Mouse (Mus musculus): ENCODE data around the gene Dynll2.

The Dynll2 gene

GRCm38 (mm10) chr11:87986831-87987793, at the start of gene Dynll2:
Gene Dynll2, minus strand, starts transcription at chr11:87987533.
- DNase-seq: peak; percentile 61

GRCm38 (mm10) chr11:88036761-88037251, 49.5 kb upstream of the Dynll2 start:
- no peak for DNase-seq

DNA sequence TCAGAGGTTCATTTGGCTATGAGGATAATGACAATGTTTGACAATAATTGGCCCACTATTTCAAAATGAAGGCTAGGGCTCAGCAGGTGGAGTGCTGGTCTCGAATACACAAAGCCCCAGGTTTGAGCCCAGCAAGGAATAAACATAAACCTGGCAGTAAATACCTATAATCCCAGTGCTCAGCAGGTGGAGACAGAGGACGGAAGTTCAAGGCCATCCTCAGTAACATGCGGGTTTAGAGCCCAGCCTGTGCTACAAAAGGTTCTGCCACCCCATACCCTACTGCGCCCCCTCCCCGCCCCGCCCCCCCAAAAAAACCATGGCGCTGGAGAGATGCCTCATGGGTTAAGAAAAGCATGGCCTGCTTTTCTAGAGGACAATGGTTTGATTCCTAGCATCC, 48.6 kb upstream of the Dynll2 start:
- no peak for DNase-seq

- no peak for DNase-seq
These were observed 44.4 kb upstream of the Dynll2 start for GRCm38 (mm10) chr11:88031753-88032152.

DNA sequence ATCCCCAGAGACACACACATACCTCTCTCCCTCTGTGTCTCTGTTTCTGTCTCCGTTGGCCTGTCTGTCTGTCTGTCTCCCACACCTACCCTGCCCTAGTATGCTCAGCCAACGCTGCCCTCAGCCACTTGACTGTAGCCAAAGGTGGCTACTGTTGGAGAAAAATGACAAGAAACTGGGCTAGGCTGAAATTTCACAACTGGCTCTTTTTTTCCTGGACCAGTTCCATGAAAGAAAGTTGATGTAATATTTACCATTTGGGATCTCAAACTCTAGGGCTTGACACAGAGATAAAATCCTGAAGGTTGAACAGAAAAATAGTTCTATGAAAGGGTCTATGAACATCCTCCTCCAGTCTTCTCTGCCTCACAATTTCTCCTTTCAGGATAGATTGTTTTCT, 43.5 kb upstream of the Dynll2 start:
- DNase-seq: no peak

DNA sequence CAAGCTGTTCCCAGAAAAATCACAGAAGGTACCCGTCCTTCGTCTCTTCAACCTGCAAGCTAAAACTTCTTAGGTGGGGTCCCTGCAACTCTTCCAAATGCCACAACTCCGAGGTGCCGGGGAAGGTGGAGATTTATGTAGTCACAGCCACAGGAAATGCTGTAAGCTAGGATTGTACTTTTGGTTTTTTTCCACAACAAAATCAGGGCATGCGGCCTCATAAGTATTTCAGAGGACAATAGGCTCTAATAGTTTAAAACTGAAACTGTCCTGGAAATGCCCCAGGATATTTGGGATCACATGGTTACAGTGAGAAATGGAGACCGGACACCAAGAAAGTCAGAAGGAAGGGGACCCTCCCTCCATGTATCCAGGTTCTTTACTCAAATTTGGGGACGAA, 42.9 kb upstream of the Dynll2 start:
- DNase-seq: no peak

- DNase-seq: no peak
These were observed 40.9 kb upstream of the Dynll2 start for GRCm38 (mm10) chr11:88028193-88028684.

GRCm38 (mm10) chr11:88027391-88028035, 40.2 kb upstream of the Dynll2 start:
- DNase-seq: no peak

DNA sequence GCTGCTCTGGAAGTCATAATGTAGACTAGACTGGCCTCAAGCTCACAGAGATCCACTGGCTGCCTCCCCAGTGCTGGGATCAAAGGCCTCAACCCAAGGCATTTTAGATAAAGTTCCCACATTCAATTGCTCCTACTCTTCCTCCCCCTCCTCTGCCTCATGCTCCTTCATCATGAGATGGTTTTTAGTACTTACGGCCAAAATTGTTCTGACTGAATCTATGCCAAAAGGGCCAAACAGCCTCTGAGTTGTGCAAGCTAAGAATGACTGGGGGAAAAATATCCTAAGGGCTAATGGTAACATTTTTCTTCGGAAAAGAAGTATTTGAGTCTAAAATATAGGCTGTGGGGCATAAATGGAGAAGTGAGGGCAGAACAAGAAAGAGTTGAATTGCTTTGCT, 36.6 kb upstream of the Dynll2 start:
- DNase-seq: no peak

DNA sequence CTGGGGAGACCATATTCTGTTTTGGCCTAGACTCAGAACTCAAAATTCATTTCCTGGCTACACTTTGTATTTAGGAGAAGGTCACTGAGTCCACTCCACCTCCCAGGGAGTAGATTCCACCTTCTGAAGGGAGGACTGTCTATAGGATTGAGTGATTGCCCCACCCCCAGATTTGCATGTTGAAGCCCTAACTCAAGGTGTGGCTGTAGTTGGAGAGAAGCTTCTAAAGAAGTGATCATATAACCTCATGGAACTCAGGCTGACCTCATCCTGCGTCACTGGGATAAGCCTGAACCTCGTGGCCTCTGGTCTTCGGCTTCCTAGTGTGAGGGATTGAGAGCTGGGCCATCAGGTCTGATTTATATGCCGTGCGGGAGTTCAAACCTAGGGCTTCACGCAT, 28.5 kb upstream of the Dynll2 start:
- DNase-seq: no peak

DNA sequence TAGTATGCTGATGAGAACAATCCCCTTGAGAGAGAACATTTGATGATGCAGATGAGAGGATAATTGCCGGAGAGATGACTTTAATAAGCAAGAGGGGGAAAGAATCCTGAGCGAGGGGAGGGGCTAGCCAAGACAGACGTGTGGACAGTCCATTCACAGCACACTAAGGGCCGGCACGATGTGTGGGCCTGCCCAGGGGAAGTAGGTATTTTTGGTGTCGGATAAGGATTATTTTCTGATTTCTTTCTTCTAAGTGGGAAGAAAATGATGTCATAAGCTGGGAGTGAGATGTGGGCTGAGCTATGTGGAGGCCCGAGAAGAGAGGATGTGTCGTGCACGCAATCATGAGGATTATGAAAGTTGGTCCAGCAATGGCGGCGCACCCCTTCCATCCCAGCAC, 27.8 kb upstream of the Dynll2 start:
- no peak for DNase-seq

DNA sequence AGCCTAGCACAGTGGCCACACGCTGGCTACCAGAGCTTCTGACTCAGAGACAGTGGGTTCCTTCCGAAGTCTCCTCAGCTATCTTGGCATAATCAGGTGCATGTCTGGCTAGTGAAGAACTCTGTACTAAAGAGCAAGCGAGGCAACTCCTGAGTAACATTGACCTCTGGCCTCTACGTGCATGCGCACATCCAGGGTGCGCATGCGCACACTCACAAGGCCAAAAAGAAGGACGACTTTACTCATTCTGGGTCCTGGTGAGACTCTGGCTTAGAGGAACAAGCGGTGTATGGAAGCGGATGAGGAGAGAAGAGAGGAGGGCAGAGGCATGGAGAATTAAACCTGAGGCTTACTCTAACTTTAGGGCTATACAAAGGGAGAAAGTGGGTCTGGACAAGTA, 26.3 kb upstream of the Dynll2 start:
- DNase-seq: no peak

DNA sequence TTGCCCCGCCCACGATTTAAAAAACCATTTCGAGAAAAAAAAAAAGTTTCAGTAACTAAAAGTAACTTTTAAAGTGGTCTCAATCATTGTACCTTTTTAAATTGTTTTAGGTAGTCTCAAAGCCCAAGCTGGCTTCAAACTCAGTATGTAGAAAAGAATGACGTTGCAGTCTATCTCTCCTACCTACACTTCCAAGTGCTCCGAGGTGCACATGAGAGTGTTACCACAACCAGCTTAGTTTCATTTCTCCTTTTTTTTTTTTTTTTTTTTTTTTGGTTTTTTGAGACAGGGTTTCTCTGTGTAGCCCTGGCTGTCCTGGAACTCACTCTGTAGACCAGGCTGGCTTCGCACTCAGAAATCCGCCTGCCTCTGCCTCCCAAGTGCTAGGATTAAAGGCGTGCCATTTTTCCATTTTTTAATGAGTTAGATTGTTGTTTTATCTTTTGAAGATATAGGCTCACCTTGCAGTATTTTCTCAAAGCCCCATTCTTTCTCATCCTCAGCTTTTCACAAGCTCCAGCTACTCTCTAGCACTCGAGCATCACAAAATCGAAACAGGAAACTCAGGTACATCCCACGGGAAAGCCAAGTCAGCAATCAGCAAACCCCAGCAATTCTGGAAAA, 25.4 kb upstream of the Dynll2 start:
- peak; percentile 13 to 22 for DNase-seq

DNA sequence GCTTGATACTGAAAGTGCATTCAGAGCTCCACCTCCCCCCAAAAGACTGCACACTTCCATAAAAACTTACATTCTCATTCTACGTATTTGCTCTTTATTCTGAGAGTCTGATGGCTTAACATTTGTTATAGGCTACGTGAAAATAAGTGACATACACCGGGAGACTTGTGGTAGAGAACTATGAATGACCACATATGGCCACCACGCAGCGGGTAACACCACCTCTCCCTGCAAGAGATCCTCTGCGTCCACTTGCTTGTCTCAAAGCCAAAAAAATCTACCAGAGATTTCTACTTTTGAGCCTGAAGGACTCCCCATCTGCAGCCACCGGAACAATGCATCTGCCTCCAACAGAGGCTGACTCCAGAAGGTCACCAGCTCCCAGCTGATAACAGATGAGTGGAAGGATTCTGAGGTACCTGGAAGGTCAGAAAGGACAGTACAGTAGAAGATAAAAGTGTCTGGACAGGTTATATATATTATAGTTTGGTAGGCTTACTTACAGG, 24.6 kb upstream of the Dynll2 start:
- no peak for DNase-seq

GRCm38 (mm10) chr11:88011208-88011913, 24.0 kb upstream of the Dynll2 start:
- no peak for DNase-seq

- no peak for DNase-seq
These were observed 22.3 kb upstream of the Dynll2 start for GRCm38 (mm10) chr11:88009542-88010190.

GRCm38 (mm10) chr11:88008641-88009040, 21.3 kb upstream of the Dynll2 start:
- no peak for DNase-seq

GRCm38 (mm10) chr11:88004123-88004522, 16.8 kb upstream of the Dynll2 start:
- DNase-seq: no peak

GRCm38 (mm10) chr11:88002738-88003137, 15.4 kb upstream of the Dynll2 start:
- DNase-seq: no peak

DNA sequence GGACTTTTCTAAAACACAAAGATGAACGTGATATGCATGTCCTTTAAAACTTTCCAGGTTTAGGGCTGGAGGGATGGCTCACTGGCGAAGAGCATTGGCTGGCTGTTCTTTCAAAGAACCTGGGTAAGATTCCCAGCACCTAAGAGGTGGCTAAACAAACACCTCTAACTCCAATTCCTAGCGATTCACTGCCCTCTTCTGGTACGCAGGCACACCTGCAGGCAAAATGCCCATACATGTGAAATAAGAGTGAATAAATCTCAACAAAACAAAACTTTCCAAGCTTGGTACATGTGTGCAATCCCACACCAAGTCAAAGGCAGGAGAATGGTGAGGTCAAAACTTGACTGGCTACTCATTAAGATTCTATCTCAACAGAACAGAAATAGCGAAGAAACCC, 12.4 kb upstream of the Dynll2 start:
- no peak for DNase-seq

DNA sequence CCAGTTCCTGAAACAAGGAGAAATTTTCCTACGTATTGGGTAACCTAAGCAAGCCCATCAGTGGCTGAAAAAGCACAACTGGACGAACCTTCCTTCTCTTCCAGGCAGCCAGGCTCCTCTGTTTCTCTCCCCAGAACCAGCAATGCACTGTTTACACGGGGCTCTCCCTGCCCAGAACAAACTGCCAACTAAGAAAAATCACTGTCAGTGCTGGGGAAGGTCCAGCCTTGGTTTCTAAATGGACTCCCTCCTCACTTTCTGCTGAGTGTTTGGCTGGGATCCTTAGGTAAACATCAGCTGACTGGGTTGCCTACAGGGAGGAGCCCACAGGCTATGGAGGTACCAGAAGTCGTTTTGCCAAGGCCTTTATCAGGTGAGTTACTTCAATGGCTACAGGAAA, 4.5 kb upstream of the Dynll2 start:
- DNase-seq: no peak

DNA sequence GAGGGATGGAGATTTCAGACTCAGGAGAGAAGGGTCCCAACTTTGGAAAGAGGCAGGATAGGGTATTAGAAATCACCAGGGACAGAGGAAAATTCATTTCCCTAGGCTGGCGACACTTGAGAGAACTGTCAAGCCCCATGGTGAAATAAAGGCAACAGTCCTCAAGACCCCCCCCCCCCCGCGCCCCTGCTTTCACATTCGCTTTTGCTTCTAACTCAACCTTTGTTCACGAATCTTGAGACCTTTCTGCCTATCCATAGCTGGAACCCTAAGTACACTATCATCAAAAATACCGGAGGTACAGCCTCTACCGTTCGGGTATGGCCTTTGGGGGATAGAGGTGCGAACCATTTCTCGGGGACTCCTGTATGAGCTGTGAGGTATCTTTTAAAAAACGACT, 528 bp upstream of the Dynll2 start:
- no peak for DNase-seq

All from B cell, adult 2 months (primary cell).